Mouse (Mus musculus): ENCODE measurements around the gene Thap4. TPM values are rescaled to one million over a fixed set of nuclear protein-coding genes. Genes with fewer than 3 reads are reported as not detected.

Thap4 gene
- polyA plus RNA-seq, 1 experiment from 2014 or later = 55.1 TPM

GRCm38 (mm10) chr1:93657025-93657360 lies 97.7 kb downstream of the Thap4 start:
- 69% methylated on average over 5 of the region's 5 CpGs for WGBS
- Histone ChIP-seq H3K27me3 (no peaks in the 10 kb centered on the region), H3K9me3 (no peaks in the 10 kb centered on the region), H3K9ac (no peak overlapping the region), H3K27ac (no peak overlapping the region), H3K4me3 (no peak overlapping the region), H3K4me1 (no peaks in the 10 kb centered on the region), H3K36me3 (no peaks in the 10 kb centered on the region), H3K4me2 (no peak overlapping the region)
- ATAC-seq (ENCODE audit: insufficient number of reproducible peaks, low FRiP score, low TSS enrichment, low read depth) = no peak

GRCm38 (mm10) chr1:93656325-93657024 lies 98.2 kb downstream of the Thap4 start:
- WGBS = 63% methylated on average over 7 of the region's 7 CpGs
- no peak for ATAC-seq (ENCODE audit: insufficient number of reproducible peaks, low FRiP score, low TSS enrichment, low read depth)

GRCm38 (mm10) chr1:93654798-93655197 lies 99.9 kb downstream of the Thap4 start:
- no peaks in the 10 kb centered on the region for H3K9me3 ChIP-seq
- no peak for ATAC-seq (ENCODE audit: insufficient number of reproducible peaks, low FRiP score, low TSS enrichment, low read depth)
- H3K4me1 ChIP-seq = no peaks in the 10 kb centered on the region
- no peak overlapping the region for H3K4me2 ChIP-seq
- H3K27ac ChIP-seq = no peak overlapping the region
- no peak overlapping the region for H3K4me3 ChIP-seq
- H3K36me3 ChIP-seq = no peaks in the 10 kb centered on the region
- no peak overlapping the region for H3K9ac ChIP-seq
- WGBS = 76% methylated on average over 2 of the region's 2 CpGs
- no peaks in the 10 kb centered on the region for H3K27me3 ChIP-seq

More at GRCm38 (mm10) chr1:93656325-93657024, 98.2 kb downstream of the Thap4 start:
- H3K36me3 ChIP-seq = no peaks in the 10 kb centered on the region
- no peaks in the 10 kb centered on the region for H3K9me3 ChIP-seq
- H3K4me1 ChIP-seq = no peaks in the 10 kb centered on the region
- no peak overlapping the region for H3K4me2 ChIP-seq
- no peak overlapping the region for H3K9ac ChIP-seq
- H3K27ac ChIP-seq = no peak overlapping the region
- H3K27me3 ChIP-seq = no peaks in the 10 kb centered on the region
- H3K4me3 ChIP-seq = no peak overlapping the region

GRCm38 (mm10) chr1:93654275-93654674 lies 100.4 kb downstream of the Thap4 start:
- no peak overlapping the region for H3K4me3 ChIP-seq
- 39% methylated on average over 2 of the region's 2 CpGs for WGBS
- H3K9me3 ChIP-seq = no peaks in the 10 kb centered on the region
- no peak overlapping the region for H3K27ac ChIP-seq
- no peaks in the 10 kb centered on the region for H3K27me3 ChIP-seq
- no peak overlapping the region for H3K9ac ChIP-seq
- no peaks in the 10 kb centered on the region for H3K4me1 ChIP-seq
- no peak for ATAC-seq (ENCODE audit: insufficient number of reproducible peaks, low FRiP score, low TSS enrichment, low read depth)
- no peak overlapping the region for H3K4me2 ChIP-seq
- H3K36me3 ChIP-seq = no peaks in the 10 kb centered on the region

Other genes starting within 250 kb of the Thap4 start
- gene Farp2, start 242.8 kb downstream of the Thap4 start, polyA plus RNA-seq (2015; fragmentation: Nextera tagmentation; extraction: Ambion mirVana) = 7.9 and 8.7 TPM in 2 replicates
- gene Stk25, start 96.2 kb downstream of the Thap4 start, polyA plus RNA-seq (2015; fragmentation: Nextera tagmentation; extraction: Ambion mirVana) = 176 and 200 TPM in 2 replicates
- gene Bok, start 69.2 kb downstream of the Thap4 start, polyA plus RNA-seq (2015; fragmentation: Nextera tagmentation; extraction: Ambion mirVana) = 40.5 and 48.4 TPM in 2 replicates
- 74.5 and 74.9 TPM in 2 replicates for gene Atg4b, start 3.4 kb downstream of the Thap4 start, polyA plus RNA-seq (2015; fragmentation: Nextera tagmentation; extraction: Ambion mirVana)
- gene Dtymk, start 47.1 kb upstream of the Thap4 start, polyA plus RNA-seq (2015; fragmentation: Nextera tagmentation; extraction: Ambion mirVana) = 200 and 206 TPM in 2 replicates
- 12.7 and 13.4 TPM in 2 replicates for gene Ing5, start 49.1 kb upstream of the Thap4 start, polyA plus RNA-seq (2015; fragmentation: Nextera tagmentation; extraction: Ambion mirVana)
- 15.8 and 16.9 TPM in 2 replicates for gene D2hgdh, start 70.0 kb upstream of the Thap4 start, polyA plus RNA-seq (2015; fragmentation: Nextera tagmentation; extraction: Ambion mirVana)
- 0.20 TPM in 1 of 2 replicates, not detected in the other for gene Gal3st2, start 106.4 kb upstream of the Thap4 start, polyA plus RNA-seq (2015; fragmentation: Nextera tagmentation; extraction: Ambion mirVana)
- gene Gal3st2b, start 163.4 kb upstream of the Thap4 start, polyA plus RNA-seq (2015; fragmentation: Nextera tagmentation; extraction: Ambion mirVana) = 0.12 TPM in 1 of 2 replicates, not detected in the other
- not detected in 2 replicates for gene Gal3st2c, start 235.6 kb upstream of the Thap4 start, polyA plus RNA-seq (2015; fragmentation: Nextera tagmentation; extraction: Ambion mirVana)

Measured in limb, embryonic 15.5 days (tissue).